Mouse (Mus musculus) midbrain, embryonic 11.5 days (tissue): ENCODE measurements around the gene Tmem132c. TPM values are rescaled to one million over a fixed set of nuclear protein-coding genes. Genes with fewer than 3 reads are reported as not detected.

ENCODE experiments used
- ATAC-seq: fragments of 200-750 bp; cut with Nextera tagmentation; 2 replicates; pipeline ENCODE4 v1.8.0; 2017; ENCODE audit warnings: moderate TSS enrichment, moderate library complexity; ENCODE audit not compliant: low FRiP score
- DNase-seq: peaks from one replicate; pipeline ENCODE4 v3.0.0; 2015; ENCODE audit warnings: low spot score; ENCODE audit errors: missing footprints
- H3K27ac ChIP-seq: fragments of 300-500 bp; sonication (generic); 2 replicates; pipeline ENCODE4 v1.5.1; 2014; ENCODE audit warnings: low read depth, low read length
- H3K27me3 ChIP-seq: fragments of 300-500 bp; sonication (generic); 2 replicates; pipeline ENCODE4 v1.6.1; 2014; ENCODE audit warnings: mild to moderate bottlenecking, low read length, moderate library complexity, mixed read lengths; ENCODE audit not compliant: control insufficient read depth, insufficient read depth
- H3K36me3 ChIP-seq: fragments of 300-500 bp; sonication (generic); 2 replicates; pipeline ENCODE4 v1.6.1; 2014; ENCODE audit warnings: mild to moderate bottlenecking, low read length, moderate library complexity, mixed read lengths; ENCODE audit not compliant: control insufficient read depth, insufficient read depth
- H3K4me1 ChIP-seq: fragments of 300-500 bp; sonication (generic); 2 replicates; pipeline ENCODE4 v1.6.1; 2014; ENCODE audit warnings: low read length; ENCODE audit not compliant: control insufficient read depth, insufficient read depth
- H3K4me2 ChIP-seq: fragments of 300-500 bp; sonication (generic); 2 replicates; pipeline ENCODE4 v1.6.1; 2014; ENCODE audit warnings: mild to moderate bottlenecking, moderate library complexity
- H3K4me3 ChIP-seq: fragments of 300-500 bp; sonication (generic); 2 replicates; pipeline ENCODE4 v1.5.1; 2014; ENCODE audit warnings: low read depth, low read length
- H3K9ac ChIP-seq: fragments of 300-500 bp; sonication (generic); 2 replicates; pipeline ENCODE4 v1.6.1; 2014; ENCODE audit warnings: low read length
- H3K9me3 ChIP-seq: fragments of 300-500 bp; sonication (generic); 2 replicates; pipeline ENCODE4 v1.6.1; 2016; ENCODE audit warnings: low read length; ENCODE audit not compliant: control insufficient read depth
- WGBS: fragments of 180-500 bp; shearing (Covaris S2); extraction: QIAGEN DNeasy Blood & Tissue Kit; methylation state at CpG from one replicate; pipeline ENCODE4 v1.1.7; 2014; 5-methylcytosine and 5-hydroxymethylcytosine counted together
- polyA plus RNA-seq: library from polyadenylated mRNA; unstranded; fragments of >200 nt; fragmentation: Nextera tagmentation; extraction: Ambion mirVana; gene quantifications from 2 replicates; pipeline ENCODE4 v1.2.1, GENCODE M21; 2014

Gene Tmem132c
- polyA plus RNA-seq, 1 experiment from 2014 or later, result 16.3 TPM

DNA sequence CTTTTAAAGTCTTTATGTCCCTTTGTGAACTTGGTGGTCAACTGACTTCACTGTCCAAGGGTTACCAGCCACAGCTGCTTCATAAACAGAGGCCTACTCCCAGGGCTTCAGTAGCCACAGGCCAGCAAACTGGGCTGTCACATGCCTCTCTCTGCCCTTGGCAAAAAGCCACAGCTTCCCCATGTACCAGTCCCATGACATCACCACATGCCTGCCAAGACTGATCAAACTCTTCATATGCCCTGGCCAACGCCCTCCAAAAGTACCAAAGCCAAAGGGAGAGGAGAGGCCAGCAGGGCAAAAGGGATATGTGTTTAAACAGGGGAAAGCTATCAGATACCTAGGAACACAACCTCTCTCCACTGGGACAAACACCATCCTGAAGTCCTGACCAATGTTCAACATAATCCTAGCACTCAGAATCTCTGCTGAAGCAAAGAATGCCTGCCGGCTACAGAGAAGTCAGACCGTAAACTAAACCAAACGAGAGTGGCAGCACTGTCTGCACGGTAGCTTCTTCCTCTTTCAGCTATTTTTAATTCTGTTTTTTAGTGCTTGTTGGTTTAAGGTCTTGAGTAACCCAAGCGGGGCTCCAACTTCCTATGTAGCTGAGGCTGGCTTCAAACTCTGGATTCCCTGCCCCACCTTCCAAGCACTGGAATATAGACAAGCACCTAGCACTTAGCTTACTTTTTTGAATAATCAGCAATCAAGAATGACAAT is 369.3 kb downstream of the Tmem132c start:
- DNase-seq, result peak; percentile 39

DNA sequence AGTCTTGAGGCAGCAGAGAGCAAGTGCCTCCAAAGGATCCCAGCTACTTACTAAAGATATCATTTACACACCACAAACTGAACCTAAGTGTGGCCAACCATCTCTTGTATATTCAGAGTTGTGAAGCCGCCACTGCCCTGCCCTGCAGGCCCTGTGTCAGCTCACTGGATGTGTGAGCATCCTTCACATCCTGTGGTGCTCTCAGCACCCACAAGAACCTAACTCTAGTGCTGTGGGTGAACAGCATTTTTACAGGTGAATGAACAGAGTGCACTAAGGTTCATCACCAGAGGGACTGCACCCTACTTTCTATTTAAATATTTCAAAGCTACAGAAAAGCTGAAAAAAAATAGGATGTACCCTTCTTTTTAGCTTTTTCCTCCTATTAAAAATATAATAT is 370.3 kb downstream of the Tmem132c start:
- Histone ChIP-seq H3K9ac (no peak overlapping the region), H3K27ac (no peak overlapping the region), H3K9me3 (no peaks in the 10 kb centered on the region), H3K27me3 (no peaks in the 10 kb centered on the region), H3K4me2 (no peak overlapping the region), H3K36me3 (peaks cover 7% of the 10 kb centered on the region), H3K4me1 (peaks cover 13% of the 10 kb centered on the region), H3K4me3 (no peak overlapping the region)
- peak; percentile 72 for DNase-seq
- ATAC-seq, result no peak
- 83% methylated on average over 1 of the region's 1 CpGs for WGBS

More for the DNA sequence above, 369.3 kb downstream of the Tmem132c start:
- no peaks in the 10 kb centered on the region for H3K9me3 ChIP-seq
- H3K4me3 ChIP-seq, result no peak overlapping the region
- H3K4me2 ChIP-seq, result no peak overlapping the region
- H3K27ac ChIP-seq, result no peak overlapping the region
- H3K27me3 ChIP-seq, result no peaks in the 10 kb centered on the region
- no peak overlapping the region for H3K9ac ChIP-seq
- peaks cover 11% of the 10 kb centered on the region for H3K4me1 ChIP-seq
- H3K36me3 ChIP-seq, result peaks cover 7% of the 10 kb centered on the region
- ATAC-seq, result no peak
- 90% methylated on average over 6 of the region's 6 CpGs for WGBS

DNA sequence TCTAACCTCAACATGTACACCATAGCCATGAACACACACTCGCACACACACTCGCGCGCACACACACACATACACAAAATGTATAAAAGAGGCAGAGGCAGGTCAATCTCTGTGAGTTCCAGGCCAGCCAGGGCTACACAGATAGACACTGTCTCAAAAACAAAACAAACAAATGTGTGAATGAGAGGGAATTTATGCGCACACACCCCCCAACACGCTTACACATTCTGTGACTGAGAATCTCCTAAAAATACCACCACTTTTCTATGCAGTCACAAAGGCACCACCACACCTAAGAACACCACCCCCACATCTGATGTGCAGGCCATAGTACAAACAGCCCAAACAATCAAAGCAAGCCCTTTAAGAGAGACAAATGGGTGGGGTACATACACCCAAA is 370.8 kb downstream of the Tmem132c start:
- Histone ChIP-seq H3K9me3 (no peaks in the 10 kb centered on the region), H3K4me2 (no peak overlapping the region), H3K9ac (no peak overlapping the region), H3K27ac (no peak overlapping the region), H3K36me3 (peaks cover 7% of the 10 kb centered on the region), H3K4me3 (no peak overlapping the region), H3K4me1 (peaks cover 13% of the 10 kb centered on the region), H3K27me3 (no peaks in the 10 kb centered on the region)
- 96% methylated on average over 6 of the region's 6 CpGs for WGBS
- DNase-seq (peak; percentile 59), ATAC-seq (no peak)
